Mouse (Mus musculus): ENCODE measurements around the gene Nek6.

Gene Nek6

DNA sequence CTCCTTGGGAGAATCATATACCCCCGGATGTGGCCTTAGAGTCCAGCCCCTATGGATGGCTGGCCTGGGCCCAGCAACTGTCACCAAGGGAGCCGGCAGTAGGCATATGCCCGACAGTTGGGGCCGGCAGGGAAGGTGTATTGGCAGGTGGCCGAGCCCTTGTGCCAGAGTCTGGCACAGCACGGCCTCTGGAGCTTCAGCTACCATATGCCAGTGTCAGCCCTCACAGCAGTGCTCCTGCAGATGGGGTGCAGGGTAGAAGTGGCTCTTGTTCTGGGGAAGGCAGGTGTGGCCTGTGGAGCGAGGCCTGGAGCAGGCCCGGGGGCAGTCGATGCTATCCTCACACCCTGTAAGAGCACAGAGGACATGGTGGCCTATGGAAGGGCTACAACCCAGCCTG is 28.2 kb downstream of the Nek6 start:
- DNase-seq (ENCODE audit: low spot score) = no peak

DNA sequence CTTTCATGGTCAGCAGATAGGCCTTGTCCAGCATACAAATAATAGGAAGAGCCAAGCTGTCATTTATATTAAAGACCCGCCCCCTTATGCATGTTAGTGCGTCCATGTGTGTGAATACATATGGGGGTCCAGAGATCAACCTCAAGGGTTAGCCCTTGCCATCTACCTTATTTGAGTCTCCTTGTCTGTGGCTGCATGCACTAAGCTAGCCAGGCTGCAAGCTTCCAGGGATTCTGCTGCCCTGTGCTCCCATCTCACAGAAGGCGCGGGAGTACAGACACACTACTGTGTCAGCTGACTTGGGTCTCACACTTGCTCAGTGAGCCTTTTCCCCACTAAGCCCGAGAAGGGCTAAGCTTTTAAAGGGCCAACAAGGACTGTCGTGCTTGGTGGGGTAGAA is 29.2 kb downstream of the Nek6 start:
- no peak for DNase-seq (ENCODE audit: low spot score)

GRCm38 (mm10) chr2:38541101-38541500 is 29.7 kb downstream of the Nek6 start:
- no peak for DNase-seq (ENCODE audit: low spot score)

- DNase-seq (ENCODE audit: low spot score) = no peak
Measured at GRCm38 (mm10) chr2:38541570-38541969, 30.1 kb downstream of the Nek6 start.

- no peak for DNase-seq (ENCODE audit: low spot score)
Measured at GRCm38 (mm10) chr2:38542366-38542765, 30.9 kb downstream of the Nek6 start.

- DNase-seq (ENCODE audit: low spot score) = no peak
Measured at GRCm38 (mm10) chr2:38543158-38543557, 31.7 kb downstream of the Nek6 start.

GRCm38 (mm10) chr2:38544341-38544740 is 32.9 kb downstream of the Nek6 start:
- no peak for DNase-seq (ENCODE audit: low spot score)

DNA sequence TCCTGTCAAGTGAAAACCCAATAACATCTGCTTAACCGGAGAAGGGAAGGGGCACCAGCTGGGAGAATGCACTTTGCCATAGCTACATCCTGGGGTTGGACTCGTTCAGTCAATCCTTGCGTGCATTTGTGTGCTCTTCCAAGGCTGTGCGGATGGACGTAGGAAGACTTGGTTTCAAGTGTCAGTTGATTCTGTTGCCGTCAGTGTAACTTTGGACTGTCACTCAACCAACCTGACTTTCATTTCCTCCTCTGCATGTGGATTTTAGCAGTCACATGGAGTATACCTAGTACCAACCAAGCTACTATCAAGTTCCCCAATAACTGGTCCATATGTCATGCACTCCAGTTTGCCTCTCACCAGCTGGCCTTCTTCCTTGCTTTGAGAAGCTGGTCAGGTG is 33.5 kb downstream of the Nek6 start:
- DNase-seq (ENCODE audit: low spot score) = no peak

DNA sequence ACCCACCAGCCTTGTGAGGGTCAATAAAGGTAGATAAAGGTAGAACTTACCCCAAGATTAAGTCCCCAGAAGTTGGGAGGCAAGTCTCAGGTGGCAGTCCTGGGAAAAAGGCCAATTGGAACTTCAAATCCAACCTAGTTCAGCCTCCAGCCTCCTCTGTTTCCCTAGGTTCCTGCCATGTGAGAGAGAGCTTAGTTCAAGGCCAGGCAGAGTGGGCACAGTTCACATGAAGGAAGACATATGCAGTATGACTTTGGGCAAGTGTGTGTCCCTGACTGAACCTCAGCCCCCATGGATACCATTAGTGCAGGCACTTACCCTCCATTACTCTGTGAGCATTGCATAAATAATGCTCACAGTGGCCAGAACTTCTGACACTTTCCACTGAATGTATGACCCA is 34.3 kb downstream of the Nek6 start:
- no peak for DNase-seq (ENCODE audit: low spot score)

- DNase-seq (ENCODE audit: low spot score) = no peak
Measured at GRCm38 (mm10) chr2:38546222-38546621, 34.8 kb downstream of the Nek6 start.

GRCm38 (mm10) chr2:38546748-38547147 is 35.3 kb downstream of the Nek6 start:
- no peak for DNase-seq (ENCODE audit: low spot score)

DNA sequence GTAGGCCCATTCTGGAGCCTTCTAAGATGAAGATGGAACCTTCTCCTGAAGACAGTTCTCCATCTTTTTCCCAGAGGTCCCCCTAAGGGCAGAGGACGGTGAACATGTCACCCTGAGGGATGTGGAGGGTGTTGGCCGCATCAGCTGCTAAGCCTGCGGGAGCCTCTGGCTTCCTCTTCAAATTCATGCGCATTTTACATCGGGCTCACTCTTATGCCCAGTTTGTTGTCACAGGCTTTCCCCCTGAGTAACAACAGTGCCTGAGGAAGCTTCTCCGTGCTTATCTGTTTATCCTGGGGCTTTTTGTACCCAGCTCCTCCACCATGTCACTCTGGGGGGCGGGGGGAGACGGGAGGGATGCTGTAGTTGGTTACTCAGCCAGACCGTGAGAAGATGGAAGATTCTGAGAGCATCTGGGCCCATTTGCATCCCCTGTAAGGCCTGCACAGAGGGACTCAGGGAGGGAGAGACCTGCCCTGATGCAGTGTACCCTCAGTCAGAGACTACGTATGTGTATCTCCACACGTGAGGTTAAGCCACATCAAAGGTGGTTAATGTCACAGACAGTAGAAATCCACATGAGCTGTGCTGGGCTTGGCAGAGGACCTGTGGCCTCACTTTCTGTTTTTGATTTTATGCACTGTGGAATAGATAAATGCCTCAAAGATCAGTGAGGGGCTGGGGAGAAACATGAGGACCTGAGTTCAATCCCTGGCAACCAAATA is 36.5 kb downstream of the Nek6 start:
- DNase-seq (ENCODE audit: low spot score) = no peak

DNA sequence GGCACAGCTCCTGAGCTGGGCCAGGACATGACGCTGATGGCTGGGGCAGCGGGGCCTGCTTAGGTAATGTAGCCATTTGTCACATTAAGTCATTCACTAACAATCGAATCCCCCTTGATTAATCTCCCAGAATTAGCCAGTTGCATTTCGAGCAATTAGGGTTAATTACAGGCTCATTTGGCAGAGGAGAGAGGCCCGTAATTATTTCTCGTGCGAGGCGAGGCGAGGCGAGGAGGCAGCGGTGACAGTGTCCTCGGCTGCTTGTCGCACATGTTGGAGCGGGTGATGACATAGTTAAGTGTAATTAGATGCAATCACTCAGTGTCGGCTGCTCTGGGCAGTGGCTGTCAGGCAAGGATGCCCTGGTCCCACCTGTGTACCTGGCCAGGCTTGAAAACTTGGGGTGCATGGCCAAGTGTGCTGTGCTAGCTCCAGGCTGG is 40.6 kb downstream of the Nek6 start:
- DNase-seq (ENCODE audit: low spot score) = no peak

GRCm38 (mm10) chr2:38554226-38554995 is 43.0 kb downstream of the Nek6 start:
- no peak for DNase-seq (ENCODE audit: low spot score)

- no peak for DNase-seq (ENCODE audit: low spot score)
Measured at GRCm38 (mm10) chr2:38555659-38556058, 44.2 kb downstream of the Nek6 start.

DNA sequence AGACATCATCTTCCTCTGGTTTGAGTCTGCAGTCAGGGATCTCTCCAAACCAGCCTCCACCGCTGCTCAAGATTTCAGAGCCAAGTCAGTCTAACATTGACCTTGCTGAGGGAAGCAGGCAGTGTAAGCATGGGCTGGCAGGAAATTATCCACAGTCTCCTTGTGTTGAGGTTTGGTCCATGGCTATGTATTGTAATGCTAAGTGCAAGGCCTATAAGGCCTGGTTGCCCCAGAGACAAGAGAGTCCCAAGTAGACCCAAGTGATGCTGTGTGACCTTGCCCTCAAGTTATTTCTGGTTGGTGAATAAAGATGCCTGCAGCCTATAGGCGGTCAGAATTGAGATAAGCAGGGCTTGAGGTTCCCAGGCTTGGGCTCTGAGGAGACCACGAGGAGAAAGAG is 45.3 kb downstream of the Nek6 start:
- DNase-seq (ENCODE audit: low spot score) = no peak

DNA sequence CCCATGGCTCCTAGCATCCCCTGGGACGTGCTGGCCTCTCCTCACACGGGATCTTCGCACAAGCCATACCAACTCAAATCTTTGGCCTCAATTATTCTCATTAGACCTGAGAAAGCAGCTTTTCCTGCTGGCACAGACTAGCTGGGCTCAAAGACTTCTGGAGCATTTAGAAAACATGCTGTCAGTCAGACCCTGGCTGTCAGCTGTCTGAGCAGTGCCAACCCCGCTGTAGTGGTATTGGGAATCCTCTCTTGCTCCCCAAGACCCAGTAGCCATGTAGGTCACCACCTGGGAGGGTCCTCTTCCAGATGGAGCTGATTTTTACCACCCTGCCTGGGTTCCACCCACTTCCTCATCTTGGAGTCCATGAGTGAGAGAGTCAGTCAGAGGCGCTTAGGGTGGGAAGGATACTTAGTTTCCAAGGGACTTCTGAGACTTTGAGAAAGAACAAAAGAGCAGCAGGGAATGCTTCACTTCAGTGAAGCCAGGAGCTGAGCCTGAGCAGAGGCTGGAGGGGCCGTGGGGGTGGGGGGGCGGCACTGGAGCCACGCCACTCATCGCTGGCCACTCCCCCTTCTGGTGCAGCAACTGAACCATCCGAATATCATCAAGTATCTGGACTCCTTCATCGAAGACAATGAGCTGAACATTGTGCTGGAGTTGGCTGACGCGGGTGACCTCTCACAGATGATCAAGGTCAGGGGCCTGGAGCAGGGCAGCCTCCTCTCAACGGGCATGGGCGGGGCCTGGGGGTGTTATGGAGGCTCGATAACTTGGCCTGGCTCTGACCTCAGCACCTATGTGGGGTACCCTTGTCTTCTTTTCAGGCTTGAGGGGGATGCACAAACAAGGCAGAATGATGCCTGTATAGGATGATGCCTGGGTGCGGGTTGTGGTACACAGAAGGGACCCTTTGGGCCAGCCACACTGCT is 49.1 kb downstream of the Nek6 start:
- DNase-seq (ENCODE audit: low spot score) = no peak

GRCm38 (mm10) chr2:38562596-38562995 is 51.2 kb downstream of the Nek6 start:
- DNase-seq (ENCODE audit: low spot score) = no peak

- no peak for DNase-seq (ENCODE audit: low spot score)
Measured at GRCm38 (mm10) chr2:38571971-38572601, 60.6 kb downstream of the Nek6 start.

DNA sequence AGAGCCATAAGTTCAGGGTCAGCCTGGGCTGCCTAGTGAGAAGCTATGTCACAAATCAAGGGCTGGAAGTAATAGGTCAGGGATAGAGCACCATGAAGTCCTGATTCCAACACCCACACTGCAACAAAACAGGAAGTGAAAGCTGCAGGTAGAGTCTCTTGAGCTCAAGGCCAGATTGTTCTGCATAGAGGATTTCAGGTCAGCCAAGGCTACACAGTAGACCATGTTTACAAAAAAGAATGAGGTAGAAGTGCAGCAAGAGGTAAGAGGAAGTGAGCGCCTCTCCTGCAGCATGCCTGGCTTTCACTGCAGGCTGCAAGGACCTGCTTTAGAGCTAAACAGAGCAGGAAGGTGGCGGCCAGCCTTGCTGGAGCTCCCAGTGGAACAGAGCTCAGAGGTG is 63.3 kb downstream of the Nek6 start:
- no peak for DNase-seq (ENCODE audit: low spot score)

DNA sequence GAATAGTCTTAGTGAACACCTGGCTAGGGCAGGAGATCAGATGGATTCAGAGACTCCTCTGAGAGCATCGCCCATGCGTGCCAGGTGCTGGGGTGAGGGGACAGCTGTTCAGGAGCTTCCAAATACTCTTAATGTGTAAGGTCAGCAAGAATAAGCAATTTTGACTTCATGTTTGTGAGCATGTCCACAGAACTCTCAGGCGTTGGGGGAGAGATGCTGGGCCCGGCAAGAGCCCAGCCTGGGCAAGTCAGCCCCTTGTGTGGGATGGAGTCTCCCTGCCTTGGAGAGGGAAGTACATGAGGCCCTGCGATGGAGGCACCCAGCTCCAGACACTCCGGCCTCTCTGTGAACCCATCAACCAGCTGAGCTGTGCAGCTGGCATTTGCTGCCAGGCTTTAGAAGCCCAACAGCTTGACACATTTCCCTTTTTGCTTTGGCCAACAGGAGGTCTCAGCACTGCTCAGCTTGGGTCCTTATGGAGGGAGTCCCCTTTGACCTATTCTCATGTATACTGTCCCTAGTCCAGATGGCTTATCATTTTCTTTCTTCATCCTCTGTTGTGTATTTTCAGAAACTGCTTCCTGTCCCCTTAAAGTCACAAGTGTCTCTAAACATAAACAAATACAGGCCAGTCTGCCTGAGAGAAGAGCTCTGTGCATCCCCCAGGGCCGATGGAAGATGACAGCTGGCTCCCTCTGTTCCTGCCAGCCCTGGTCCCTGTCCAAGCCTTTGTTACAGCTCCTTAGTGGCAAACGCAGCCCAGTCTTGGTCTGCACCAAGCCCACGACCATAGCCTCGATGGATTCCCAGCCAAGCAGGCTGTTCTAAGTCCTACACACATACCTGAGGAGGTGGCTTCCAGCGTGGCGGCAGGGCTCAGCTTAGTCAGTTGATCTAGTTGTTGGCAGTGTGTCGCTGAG is 67.4 kb downstream of the Nek6 start:
- no peak for DNase-seq (ENCODE audit: low spot score)
